In genomic region chr7:46515960-46516359, GRCm38 (mm10) we compare ENCODE assay signal across 15 mouse cellular contexts.
DNase-seq lines count a peak whose midpoint lies in the region; ATAC-seq and TF ChIP-seq lines count a peak whose summit lies in the region.
"Had no signal": no experiment of that assay in that cellular context is flagged by ENCODE, and none has a peak within 500 bp of the region (broad histone marks: within the 10 kb centered on the region; RNA-seq: fewer than 3 reads in every experiment).

No protein-coding gene starts in this region.

- DNase-seq in kidney, postnatal 0 days (ENCODE audit: low spot score) = no peak
- DNase-seq in kidney, adult 9 months = no peak
- peak; percentile 31 for DNase-seq in right cerebral cortex, postnatal 14 days
- no peak for DNase-seq in right cerebral cortex, postnatal 10 days (ENCODE audit: low spot score in 2 of 2)
- peak; percentile 6 for DNase-seq in NIH3T3 (ENCODE audit: low read depth)
- DNase-seq in frontal cortex, postnatal 25 days (ENCODE audit: low spot score in 2 of 2) = no peak
- DNase-seq: adrenal gland, adult 8-10 months; lung, postnatal 14 days had no signal

- no peak overlapping the region for H3K9ac ChIP-seq in kidney, postnatal 0 days (ENCODE audit: low read depth, low read length)
- H3K9ac ChIP-seq: limb, embryonic 12.5 days; neural tube, embryonic 13.5 days had no signal

- no peak for ATAC-seq in kidney, postnatal 0 days (replicated peaks; ENCODE audit: low FRiP score, low read depth)
- no peak for ATAC-seq in granulocyte monocyte progenitor cell, adult 5-6 weeks (replicated peaks; ENCODE audit: poor library complexity, severe bottlenecking)
- ATAC-seq: hindbrain, embryonic 16.5 days; midbrain, embryonic 16.5 days; Patski had no signal

- no peak overlapping the region for H3K4me3 ChIP-seq in kidney, postnatal 0 days (replicated peaks; ENCODE audit: low read depth, low read length)
- H3K4me3 ChIP-seq in testis, adult 2 months (ENCODE audit: control insufficient read depth, low read depth, low read length) = no peak overlapping the region
- H3K4me3 ChIP-seq: limb, embryonic 12.5 days; neural tube, embryonic 13.5 days had no signal

- no peak overlapping the region for H3K4me2 ChIP-seq in kidney, postnatal 0 days (ENCODE audit: low read length)
- H3K4me2 ChIP-seq: limb, embryonic 12.5 days; neural tube, embryonic 13.5 days had no signal

- 81% methylated on average over 5 of the region's 5 CpGs for WGBS in kidney, postnatal 0 days

- TF ChIP-seq POLR2A in testis, adult 2 months (IDR thresholded peaks at IDR 0.05; ENCODE audit: control insufficient read depth, low read depth, low read length) = no peak

- no peaks in the 10 kb centered on the region for H3K9me3 ChIP-seq in kidney, postnatal 0 days (replicated peaks; ENCODE audit: low read length)
- H3K9me3 ChIP-seq: limb, embryonic 12.5 days; neural tube, embryonic 13.5 days had no signal

- TF ChIP-seq CTCF in kidney, postnatal 0 days (IDR thresholded peaks at IDR 0.05; ENCODE audit: low read depth) = peak; percentile 26; the same call in 1 of the 2 replicates
- peak; percentile 71; the same call in 1 of the 2 replicates for TF ChIP-seq CTCF in testis, adult 2 months (IDR thresholded peaks at IDR 0.05; ENCODE audit: control insufficient read depth, insufficient read depth, insufficient replicate concordance, low read depth, low read length)

- no peaks in the 10 kb centered on the region for H3K27me3 ChIP-seq in kidney, postnatal 0 days (ENCODE audit: insufficient read depth, low read length)
- H3K27me3 ChIP-seq in testis, adult 2 months (ENCODE audit: control insufficient read depth, insufficient read depth, low read length) = no peaks in the 10 kb centered on the region
- H3K27me3 ChIP-seq: limb, embryonic 12.5 days; Patski had no signal

- H3K36me3 ChIP-seq in kidney, postnatal 0 days (ENCODE audit: insufficient read depth, low read length) = no peaks in the 10 kb centered on the region
- H3K36me3 ChIP-seq in testis, adult 2 months (ENCODE audit: control insufficient read depth, insufficient read depth, low read length) = no peaks in the 10 kb centered on the region
- H3K36me3 ChIP-seq: limb, embryonic 12.5 days; neural tube, embryonic 13.5 days had no signal

- H3K27ac ChIP-seq in kidney, postnatal 0 days = no peak overlapping the region
- no peak overlapping the region for H3K27ac ChIP-seq in testis, adult 2 months (ENCODE audit: control insufficient read depth, insufficient read depth, low read depth, low read length)
- H3K27ac ChIP-seq: limb, embryonic 12.5 days; neural tube, embryonic 13.5 days had no signal

- no peaks in the 10 kb centered on the region for H3K4me1 ChIP-seq in kidney, postnatal 0 days (replicated peaks; ENCODE audit: insufficient read depth, low read length)
- no peaks in the 10 kb centered on the region for H3K4me1 ChIP-seq in testis, adult 2 months (ENCODE audit: control insufficient read depth, insufficient read depth, low read length)

Comparison
In these comparisons a context has a peak if more than half of its experiments do, and no peak if none do; other contexts are left out.
1. DNase-seq: peak in right cerebral cortex, postnatal 14 days (single experiment) and NIH3T3 (single experiment); none in kidney, postnatal 0 days (single experiment), kidney, adult 9 months (single experiment), right cerebral cortex, postnatal 10 days (0 of 2) and frontal cortex, postnatal 25 days (0 of 2).